Mouse (Mus musculus): Measurements from ENCODE around the gene Lrch1.

GRCm38 (mm10) chr14:74962713-74963401 lies 15.2 kb upstream of the Lrch1 start:
- TF ChIP-seq CTCF (IDR thresholded peaks at IDR 0.05; ENCODE audit: insufficient read depth, low read depth, low read length): no peak
- no peak for TF ChIP-seq POLR2A (IDR thresholded peaks at IDR 0.05; ENCODE audit: insufficient read depth, low read depth, low read length)
